Mouse (Mus musculus) erythroblast, embryonic 14.5 days (primary cell): ENCODE data around the gene Micall1.

Source experiments
- GATA1 ChIP-seq: IDR thresholded peaks from 2 replicates; pipeline ENCODE4 v1.6.1; 2012; ENCODE audit warnings: low read length, inconsistent platforms, mixed read lengths
- TAL1 ChIP-seq: IDR thresholded peaks from 3 replicates; pipeline ENCODE4 v1.6.1; 2012; ENCODE audit warnings: low read length, inconsistent platforms, mixed read lengths

- TF ChIP-seq GATA1 (peak; percentile 60), TAL1 (peak; percentile 62)
Measured at GRCm38 (mm10) chr15:79067631-79068030, 41.1 kb upstream of the Micall1 start.
